Mouse (Mus musculus): Measurements from ENCODE around the gene Rprd1b.

GRCm38 (mm10) chr2:158030007-158030406 is 1.7 kb downstream of the Rprd1b start:
- TF ChIP-seq MYOD1 (IDR thresholded peaks at IDR 0.05; ENCODE audit: control insufficient read depth in 1 of 3, insufficient read length in 2 of 3, low read depth in 2 of 3) (no peak), POLR2A (IDR thresholded peaks at IDR 0.05; ENCODE audit: insufficient read length, low read depth) (no peak), USF1 (IDR thresholded peaks at IDR 0.05; ENCODE audit: low read depth) (no peak), E2F4 (IDR thresholded peaks at IDR 0.05; ENCODE audit: insufficient read depth) (no peak), MYOG (IDR thresholded peaks at IDR 0.05; ENCODE audit: control insufficient read depth in 1 of 3, insufficient read depth in 1 of 3, insufficient read length in 2 of 3, low read depth in 2 of 3) (no peak), TCF12 (IDR thresholded peaks at IDR 0.05; ENCODE audit: insufficient read depth, poor library complexity, severe bottlenecking) (no peak), POLR2AphosphoS2 (IDR thresholded peaks at IDR 0.05; ENCODE audit: insufficient read length, low read depth) (no peak), MAX (IDR thresholded peaks at IDR 0.05; ENCODE audit: low read depth) (no peak), REST (IDR thresholded peaks at IDR 0.05; ENCODE audit: insufficient read depth, insufficient read length) (no peak), TCF3 (IDR thresholded peaks at IDR 0.05; ENCODE audit: insufficient read length, low read depth) (no peak), CEBPB (IDR thresholded peaks at IDR 0.05; ENCODE audit: insufficient read depth, poor library complexity, severe bottlenecking) (no peak), SRF (IDR thresholded peaks at IDR 0.05; ENCODE audit: control insufficient read depth, insufficient read length, low read depth) (no peak)
